Mouse (Mus musculus) testis, adult 2 months (tissue): Measurements from ENCODE around the gene Tmem35b.

Experiments
- CTCF ChIP-seq: fragments of 200-500 bp; IDR thresholded peaks from 2 replicates; pipeline ENCODE4 v1.5.1; 2012; ENCODE audit warnings: low read depth, mild to moderate bottlenecking, inconsistent platforms, low read length, moderate library complexity; ENCODE audit not compliant: control insufficient read depth, insufficient read depth, insufficient replicate concordance
- POLR2A ChIP-seq: fragments of 200-500 bp; IDR thresholded peaks from 2 replicates; pipeline ENCODE4 v1.6.1; 2012; ENCODE audit warnings: low read depth, mild to moderate bottlenecking, inconsistent platforms, low read length, moderate library complexity; ENCODE audit not compliant: control insufficient read depth

GRCm38 (mm10) chr4:127123391-127123790 is at the start of gene Tmem35b:
- TF ChIP-seq POLR2A (no peak), CTCF (no peak)
